Mouse (Mus musculus): ENCODE measurements at regions not wholly inside any gene's neighbourhood (a gene's known extent, or its start where the extent isn't known, plus 50 kb on each side); places are given as distances from the start of the nearest gene placed in this dataset.
A peak's percentile ranks its signal among the peaks of the same experiment; 100 is the strongest.

- TF ChIP-seq CTCF (IDR thresholded peaks at IDR 0.05; ENCODE audit: low read depth): no peak
- ATAC-seq (replicated peaks; ENCODE audit: low FRiP score, low read depth): no peak
- Histone ChIP-seq H3K27me3 (ENCODE audit: insufficient read depth, low read length) (no peaks in the 10 kb centered on the region), H3K4me2 (ENCODE audit: low read length) (no peak overlapping the region), H3K4me3 (replicated peaks; ENCODE audit: low read depth, low read length) (no peak overlapping the region), H3K9me3 (replicated peaks; ENCODE audit: low read length) (no peaks in the 10 kb centered on the region), H3K9ac (ENCODE audit: low read depth, low read length) (no peak overlapping the region), H3K4me1 (replicated peaks; ENCODE audit: insufficient read depth, low read length) (no peaks in the 10 kb centered on the region; the same call in 1 of the 2 replicates), H3K36me3 (ENCODE audit: insufficient read depth, low read length) (no peaks in the 10 kb centered on the region), H3K27ac (no peak overlapping the region)
- no peak for DNase-seq (ENCODE audit: low spot score)
- 94% methylated on average over 2 of the region's 2 CpGs for WGBS
Observed at GRCm38 (mm10) chr13:44058277-44058676, 273.7 kb downstream of the Cd83 start.

GRCm38 (mm10) chr13:44059436-44059835 lies 274.9 kb downstream of the Cd83 start:
- Histone ChIP-seq H3K36me3 (ENCODE audit: insufficient read depth, low read length) (no peaks in the 10 kb centered on the region), H3K27ac (no peak overlapping the region), H3K9ac (ENCODE audit: low read depth, low read length) (no peak overlapping the region), H3K27me3 (ENCODE audit: insufficient read depth, low read length) (no peaks in the 10 kb centered on the region), H3K4me3 (replicated peaks; ENCODE audit: low read depth, low read length) (no peak overlapping the region), H3K4me2 (ENCODE audit: low read length) (no peak overlapping the region), H3K9me3 (replicated peaks; ENCODE audit: low read length) (no peaks in the 10 kb centered on the region), H3K4me1 (replicated peaks; ENCODE audit: insufficient read depth, low read length) (no peaks in the 10 kb centered on the region; the same call in 1 of the 2 replicates)
- DNase-seq (ENCODE audit: low spot score): no peak
- no peak for TF ChIP-seq CTCF (IDR thresholded peaks at IDR 0.05; ENCODE audit: low read depth)
- no peak for ATAC-seq (replicated peaks; ENCODE audit: low FRiP score, low read depth)
- WGBS: 61% methylated on average over 8 of the region's 8 CpGs

GRCm38 (mm10) chr13:44061286-44061685 lies 276.7 kb downstream of the Cd83 start:
- DNase-seq (ENCODE audit: low spot score): no peak
- no peak overlapping the region for H3K4me3 ChIP-seq (replicated peaks; ENCODE audit: low read depth, low read length)
- H3K36me3 ChIP-seq (ENCODE audit: insufficient read depth, low read length): no peaks in the 10 kb centered on the region
- H3K27me3 ChIP-seq (ENCODE audit: insufficient read depth, low read length): no peaks in the 10 kb centered on the region
- H3K9me3 ChIP-seq (replicated peaks; ENCODE audit: low read length): no peaks in the 10 kb centered on the region
- no peak overlapping the region for H3K4me2 ChIP-seq (ENCODE audit: low read length)
- no peak for TF ChIP-seq CTCF (IDR thresholded peaks at IDR 0.05; ENCODE audit: low read depth)
- peaks cover 9% of the 10 kb centered on the region for H3K4me1 ChIP-seq (replicated peaks; ENCODE audit: insufficient read depth, low read length)
- no peak for ATAC-seq (replicated peaks; ENCODE audit: low FRiP score, low read depth)
- H3K27ac ChIP-seq: no peak overlapping the region
- no peak overlapping the region for H3K9ac ChIP-seq (ENCODE audit: low read depth, low read length)
- 76% methylated on average over 4 of the region's 4 CpGs for WGBS

GRCm38 (mm10) chr13:44061721-44062300 lies 277.2 kb downstream of the Cd83 start:
- peak; percentile 65 for DNase-seq (ENCODE audit: low spot score)
- H3K4me2 ChIP-seq (ENCODE audit: low read length): no peak overlapping the region
- H3K4me1 ChIP-seq (replicated peaks; ENCODE audit: insufficient read depth, low read length): peaks cover 9% of the 10 kb centered on the region
- no peaks in the 10 kb centered on the region for H3K27me3 ChIP-seq (ENCODE audit: insufficient read depth, low read length)
- no peak overlapping the region for H3K4me3 ChIP-seq (replicated peaks; ENCODE audit: low read depth, low read length)
- ATAC-seq (replicated peaks; ENCODE audit: low FRiP score, low read depth): no peak
- TF ChIP-seq CTCF (IDR thresholded peaks at IDR 0.05; ENCODE audit: low read depth): no peak; the same call in 1 of the 2 replicates
- H3K27ac ChIP-seq: no peak overlapping the region
- H3K9me3 ChIP-seq (replicated peaks; ENCODE audit: low read length): no peaks in the 10 kb centered on the region
- 29% methylated on average over 7 of the region's 7 CpGs for WGBS
- no peaks in the 10 kb centered on the region for H3K36me3 ChIP-seq (ENCODE audit: insufficient read depth, low read length)
- no peak overlapping the region for H3K9ac ChIP-seq (ENCODE audit: low read depth, low read length)

DNA sequence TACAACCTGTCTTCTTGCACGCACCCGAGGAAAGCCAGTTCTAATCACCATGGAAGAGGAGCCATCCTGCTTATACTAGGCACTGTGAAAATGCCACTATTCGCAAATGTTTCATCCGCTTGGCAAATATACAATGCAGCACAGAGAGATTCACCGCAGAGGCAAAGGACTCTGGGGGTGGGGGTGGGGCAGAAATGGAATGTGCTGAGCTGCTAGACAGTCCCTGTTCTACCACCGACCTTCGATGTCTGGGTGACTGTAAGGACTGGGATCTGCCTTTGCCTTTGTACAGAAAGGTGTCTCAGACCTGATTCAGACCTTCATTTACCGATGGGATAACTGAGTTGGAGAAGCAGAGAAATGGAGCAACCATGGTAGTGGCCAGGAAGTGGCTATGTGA lies 278.7 kb downstream of the Cd83 start:
- no peaks in the 10 kb centered on the region for H3K36me3 ChIP-seq (ENCODE audit: insufficient read depth, low read length)
- no peak for DNase-seq (ENCODE audit: low spot score)
- WGBS: 87% methylated on average over 8 of the region's 8 CpGs
- H3K4me2 ChIP-seq (ENCODE audit: low read length): no peak overlapping the region
- no peak for TF ChIP-seq CTCF (IDR thresholded peaks at IDR 0.05; ENCODE audit: low read depth)
- H3K27me3 ChIP-seq (ENCODE audit: insufficient read depth, low read length): no peaks in the 10 kb centered on the region
- H3K27ac ChIP-seq: no peak overlapping the region
- ATAC-seq (replicated peaks; ENCODE audit: low FRiP score, low read depth): no peak
- H3K9ac ChIP-seq (ENCODE audit: low read depth, low read length): no peak overlapping the region
- H3K4me3 ChIP-seq (replicated peaks; ENCODE audit: low read depth, low read length): no peak overlapping the region
- H3K4me1 ChIP-seq (replicated peaks; ENCODE audit: insufficient read depth, low read length): peaks cover 9% of the 10 kb centered on the region
- H3K9me3 ChIP-seq (replicated peaks; ENCODE audit: low read length): no peaks in the 10 kb centered on the region

- no peak for TF ChIP-seq CTCF (IDR thresholded peaks at IDR 0.05; ENCODE audit: low read depth)
- no peak for ATAC-seq (replicated peaks; ENCODE audit: low FRiP score, low read depth)
Observed at GRCm38 (mm10) chr13:44064026-44064425, 279.5 kb downstream of the Cd83 start.

GRCm38 (mm10) chr13:44065741-44066185 lies 281.2 kb downstream of the Cd83 start:
- H3K36me3 ChIP-seq (ENCODE audit: insufficient read depth, low read length): no peaks in the 10 kb centered on the region
- H3K27me3 ChIP-seq (ENCODE audit: insufficient read depth, low read length): no peaks in the 10 kb centered on the region
- H3K4me1 ChIP-seq (replicated peaks; ENCODE audit: insufficient read depth, low read length): peaks cover 9% of the 10 kb centered on the region
- H3K9me3 ChIP-seq (replicated peaks; ENCODE audit: low read length): no peaks in the 10 kb centered on the region
- TF ChIP-seq CTCF (IDR thresholded peaks at IDR 0.05; ENCODE audit: low read depth): no peak
- WGBS: 16% methylated on average over 13 of the region's 13 CpGs
- H3K4me3 ChIP-seq (replicated peaks; ENCODE audit: low read depth, low read length): no peak overlapping the region
- DNase-seq (ENCODE audit: low spot score) (peak; percentile 67), ATAC-seq (replicated peaks; ENCODE audit: low FRiP score, low read depth) (no peak)
- H3K9ac ChIP-seq (ENCODE audit: low read depth, low read length): no peak overlapping the region
- H3K4me2 ChIP-seq (ENCODE audit: low read length): peak overlapping the region; percentile 7; the same call in 1 of the 2 replicates
- peak overlapping the region; percentile 54; the same call in 1 of the 2 replicates for H3K27ac ChIP-seq

More at GRCm38 (mm10) chr13:44064026-44064425, 279.5 kb downstream of the Cd83 start:
- 82% methylated on average over 3 of the region's 3 CpGs for WGBS
- no peak overlapping the region for H3K9ac ChIP-seq (ENCODE audit: low read depth, low read length)
- no peak overlapping the region for H3K27ac ChIP-seq
- H3K27me3 ChIP-seq (ENCODE audit: insufficient read depth, low read length): no peaks in the 10 kb centered on the region
- H3K4me2 ChIP-seq (ENCODE audit: low read length): no peak overlapping the region
- H3K4me1 ChIP-seq (replicated peaks; ENCODE audit: insufficient read depth, low read length): peaks cover 9% of the 10 kb centered on the region
- no peak overlapping the region for H3K4me3 ChIP-seq (replicated peaks; ENCODE audit: low read depth, low read length)
- no peaks in the 10 kb centered on the region for H3K9me3 ChIP-seq (replicated peaks; ENCODE audit: low read length)
- no peaks in the 10 kb centered on the region for H3K36me3 ChIP-seq (ENCODE audit: insufficient read depth, low read length)
- DNase-seq (ENCODE audit: low spot score): no peak

All from kidney, postnatal 0 days (tissue).